17 mouse cellular contexts compared by ENCODE assay signal in the genomic region with DNA sequence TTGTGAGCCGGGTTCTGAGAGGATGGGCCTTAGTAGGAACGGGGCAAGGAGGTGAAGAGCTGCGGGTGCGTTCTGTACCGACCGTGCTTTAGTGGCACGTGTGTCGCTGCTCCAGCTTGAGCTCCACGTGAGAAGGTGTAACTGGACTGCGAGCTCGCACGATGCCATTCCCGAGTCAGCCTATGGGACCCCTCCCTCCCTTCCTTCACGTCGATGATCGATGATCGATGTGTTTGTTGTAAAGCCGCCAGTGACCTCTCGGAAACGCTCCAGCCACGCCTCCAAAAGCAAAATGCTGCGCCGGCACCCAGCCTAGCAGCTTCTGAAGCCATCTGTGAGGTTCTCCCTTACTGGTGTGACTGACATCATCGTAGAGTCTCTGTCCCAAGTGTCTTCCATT.
DNase-seq lines count a peak whose midpoint lies in the region; ATAC-seq and TF ChIP-seq lines count a peak whose summit lies in the region.
"Had no signal": no experiment of that assay in that cellular context is flagged by ENCODE, and none has a peak within 500 bp of the region (broad histone marks: within the 10 kb centered on the region; RNA-seq: fewer than 3 reads in every experiment).

No protein-coding gene starts in this region.

- no peaks in the 10 kb centered on the region for H3K36me3 ChIP-seq in kidney, embryonic 14.5 days (ENCODE audit: control insufficient read depth, insufficient read depth, low read length)
- no peaks in the 10 kb centered on the region for H3K36me3 ChIP-seq in liver, embryonic 12.5 days
- H3K36me3 ChIP-seq: embryonic facial prominence, embryonic 10.5 days; hindbrain, embryonic 10.5 days; limb, embryonic 15.5 days; neural tube, embryonic 12.5 days had no signal

- 0 out of 2 replicates have a peak, but pooled peaks have one; percentile 28 for ATAC-seq in kidney, embryonic 14.5 days (ENCODE audit: low FRiP score, low TSS enrichment)
- no peak for ATAC-seq in liver, embryonic 12.5 days
- ATAC-seq: inflammation-experienced regulatory T-cells, adult 6 months had no signal

- no peak overlapping the region for H3K27ac ChIP-seq in gastrocnemius, adult 2 months
- no peak overlapping the region for H3K27ac ChIP-seq in kidney, embryonic 14.5 days (ENCODE audit: low read depth, low read length)
- H3K27ac ChIP-seq in liver, embryonic 12.5 days, result no peak overlapping the region
- H3K27ac ChIP-seq: embryonic facial prominence, embryonic 10.5 days; hindbrain, embryonic 10.5 days; layer of hippocampus, adult 2 months; limb, embryonic 15.5 days; neural tube, embryonic 12.5 days had no signal

- no peak for TF ChIP-seq CTCF in gastrocnemius, adult 2 months (IDR thresholded peaks at IDR 0.05)

- peak overlapping the region; percentile 35 for H3K4me3 ChIP-seq in gastrocnemius, adult 2 months
- no peak overlapping the region for H3K4me3 ChIP-seq in kidney, embryonic 14.5 days (ENCODE audit: low read length)
- H3K4me3 ChIP-seq in liver, embryonic 12.5 days, result no peak overlapping the region
- H3K4me3 ChIP-seq: embryonic facial prominence, embryonic 10.5 days; hindbrain, embryonic 10.5 days; layer of hippocampus, adult 2 months; limb, embryonic 15.5 days; neural tube, embryonic 12.5 days had no signal

- no peaks in the 10 kb centered on the region for H3K27me3 ChIP-seq in kidney, embryonic 14.5 days (ENCODE audit: control insufficient read depth, insufficient read depth, low read length)
- peaks cover 8% of the 10 kb centered on the region; the same call in 1 of the 2 replicates for H3K27me3 ChIP-seq in liver, embryonic 12.5 days (replicated peaks)
- H3K27me3 ChIP-seq: limb, embryonic 15.5 days; neural tube, embryonic 12.5 days had no signal

- intact Hi-C loops in gastrocnemius, adult 2 months (cut with DNase I), result no loop called here
- intact Hi-C loops in gastrocnemius, postnatal 14 days (cut with DNase I; ENCODE audit: low total_unique reads), result no loop called here

- no peak for DNase-seq in gastrocnemius, adult 2 months
- no peak for DNase-seq in gastrocnemius, postnatal 14 days
- DNase-seq in kidney, postnatal 10 days, result no peak
- peak; percentile 41 for DNase-seq in lung, postnatal 10 days
- no peak for DNase-seq in lung, postnatal 25 days (ENCODE audit: low spot score)
- no peak for DNase-seq in spleen, postnatal 10 days (ENCODE audit: low spot score in 2 of 2)
- DNase-seq: adrenal gland, postnatal 10 days; cerebellum, postnatal 14 days; gastrocnemius, postnatal 25 days had no signal

- peaks cover 7% of the 10 kb centered on the region for H3K9me3 ChIP-seq in kidney, embryonic 14.5 days (ENCODE audit: control insufficient read depth, low read length)
- no peaks in the 10 kb centered on the region for H3K9me3 ChIP-seq in liver, embryonic 12.5 days (replicated peaks)
- H3K9me3 ChIP-seq: limb, embryonic 15.5 days; neural tube, embryonic 12.5 days had no signal

- H3K4me2 ChIP-seq in kidney, embryonic 14.5 days (replicated peaks; ENCODE audit: low read depth, low read length), result no peak overlapping the region
- peak overlapping the region; percentile 31; the same call in 1 of the 2 replicates for H3K4me2 ChIP-seq in liver, embryonic 12.5 days
- H3K4me2 ChIP-seq: limb, embryonic 15.5 days; neural tube, embryonic 12.5 days had no signal

- 80% methylated on average over 24 of the region's 24 CpGs for WGBS in kidney, embryonic 14.5 days
- 59% methylated on average over 24 of the region's 24 CpGs for WGBS in liver, embryonic 12.5 days (ENCODE audit: insufficient replicate concordance)

- no peak overlapping the region for H3K9ac ChIP-seq in kidney, embryonic 14.5 days (ENCODE audit: low read depth, low read length)
- H3K9ac ChIP-seq in liver, embryonic 12.5 days, result no peak overlapping the region
- H3K9ac ChIP-seq: limb, embryonic 15.5 days; neural tube, embryonic 12.5 days had no signal

- peaks cover 6% of the 10 kb centered on the region; the same call in 1 of the 2 replicates for H3K4me1 ChIP-seq in kidney, embryonic 14.5 days (ENCODE audit: control insufficient read depth, insufficient read depth, low read length)
- no peaks in the 10 kb centered on the region for H3K4me1 ChIP-seq in liver, embryonic 12.5 days
- H3K4me1 ChIP-seq: embryonic facial prominence, embryonic 10.5 days; limb, embryonic 15.5 days; neural tube, embryonic 12.5 days had no signal
